Mouse (Mus musculus): ENCODE measurements at regions not wholly inside any gene's neighbourhood (a gene's known extent, or its start where the extent isn't known, plus 50 kb on each side); places are given as distances from the start of the nearest gene placed in this dataset.

- TF ChIP-seq POLR2A (IDR thresholded peaks at IDR 0.05; ENCODE audit: insufficient read depth, low read depth, low read length), result no peak
- no peak for TF ChIP-seq CTCF (IDR thresholded peaks at IDR 0.05)
- no peak for TF ChIP-seq EP300 (IDR thresholded peaks at IDR 0.05; ENCODE audit: insufficient read depth, low read depth, low read length)
Measured at GRCm38 (mm10) chr11:113096209-113096608, 314.2 kb downstream of the Sox9 start.
